9 mouse cellular contexts compared by ENCODE assay signal in genomic region chr14:118506591-118507146, GRCm38 (mm10).
DNase-seq lines count a peak whose midpoint lies in the region; ATAC-seq lines count a peak whose summit lies in the region.
"Had no signal": no experiment of that assay in that cellular context is flagged by ENCODE, and none has a peak within 500 bp of the region (broad histone marks: within the 10 kb centered on the region; RNA-seq: fewer than 3 reads in every experiment).

No protein-coding gene starts in this region.

- H3K27ac ChIP-seq in kidney, embryonic 15.5 days, result no peak overlapping the region
- H3K27ac ChIP-seq in heart, embryonic 13.5 days (replicated peaks), result 0 out of 2 replicates have a peak overlapping the region, but pooled peaks have one; percentile 24
- H3K27ac ChIP-seq in limb, embryonic 13.5 days, result no peak overlapping the region

- no peak for DNase-seq in kidney, adult 11 months
- peak; percentile 28 for DNase-seq in skeletal muscle tissue, adult 2 months (ENCODE audit: low read depth, low spot score)
- no peak for DNase-seq in T-cell, adult 2 months (ENCODE audit: low spot score)
- no peak for DNase-seq in adipocyte (ENCODE audit: low spot score)
- no peak for DNase-seq in adrenal gland, postnatal 14 days

- no peaks in the 10 kb centered on the region for H3K27me3 ChIP-seq in kidney, embryonic 15.5 days
- H3K27me3 ChIP-seq in heart, embryonic 13.5 days (replicated peaks), result no peaks in the 10 kb centered on the region
- peaks cover 19% of the 10 kb centered on the region for H3K27me3 ChIP-seq in limb, embryonic 13.5 days

- H3K36me3 ChIP-seq in kidney, embryonic 15.5 days, result no peaks in the 10 kb centered on the region
- no peaks in the 10 kb centered on the region for H3K36me3 ChIP-seq in heart, embryonic 13.5 days
- no peaks in the 10 kb centered on the region for H3K36me3 ChIP-seq in limb, embryonic 13.5 days

- H3K9ac ChIP-seq in kidney, embryonic 15.5 days, result no peak overlapping the region
- no peak overlapping the region for H3K9ac ChIP-seq in heart, embryonic 13.5 days
- no peak overlapping the region for H3K9ac ChIP-seq in limb, embryonic 13.5 days

- 47% methylated on average over 14 of the region's 14 CpGs for WGBS in kidney, embryonic 15.5 days
- 52% methylated on average over 14 of the region's 14 CpGs for WGBS in heart, embryonic 13.5 days
- WGBS in limb, embryonic 13.5 days, result 32% methylated on average over 14 of the region's 14 CpGs

- H3K4me2 ChIP-seq in kidney, embryonic 15.5 days, result peak overlapping the region; percentile 19; the same call in 1 of the 2 replicates
- peak overlapping the region; percentile 38 for H3K4me2 ChIP-seq in heart, embryonic 13.5 days
- peak overlapping the region; percentile 53 for H3K4me2 ChIP-seq in limb, embryonic 13.5 days (replicated peaks)

- ATAC-seq in kidney, embryonic 15.5 days (replicated peaks; ENCODE audit: low FRiP score), result no peak
- no peak for ATAC-seq in heart, embryonic 13.5 days (ENCODE audit: extremely low read depth, insufficient number of reproducible peaks, low FRiP score, low TSS enrichment)
- peak; percentile 73 for ATAC-seq in limb, embryonic 13.5 days (ENCODE audit: low FRiP score, low read depth)

- H3K9me3 ChIP-seq in kidney, embryonic 15.5 days (replicated peaks), result no peaks in the 10 kb centered on the region
- no peaks in the 10 kb centered on the region for H3K9me3 ChIP-seq in heart, embryonic 13.5 days
- no peaks in the 10 kb centered on the region for H3K9me3 ChIP-seq in limb, embryonic 13.5 days

- no peak overlapping the region for H3K4me3 ChIP-seq in kidney, embryonic 15.5 days (replicated peaks)
- H3K4me3 ChIP-seq in heart, embryonic 13.5 days, result no peak overlapping the region
- no peak overlapping the region for H3K4me3 ChIP-seq in limb, embryonic 13.5 days
- H3K4me3 ChIP-seq: myocyte had no signal

- peaks cover 7% of the 10 kb centered on the region; the same call in 1 of the 2 replicates for H3K4me1 ChIP-seq in kidney, embryonic 15.5 days
- H3K4me1 ChIP-seq in heart, embryonic 13.5 days, result peaks cover 7% of the 10 kb centered on the region
- peaks cover 33% of the 10 kb centered on the region for H3K4me1 ChIP-seq in limb, embryonic 13.5 days
